Mouse (Mus musculus) left cerebral cortex, adult 9 months (tissue): Measurements from ENCODE around the gene Cacng4.

Experiments used
- DNase-seq, 2 experiments: peaks; one replicate each; pipeline ENCODE4 v3.0.0; 2022; ENCODE audit warnings: low spot score in 2 of 2

Gene Cacng4

DNA sequence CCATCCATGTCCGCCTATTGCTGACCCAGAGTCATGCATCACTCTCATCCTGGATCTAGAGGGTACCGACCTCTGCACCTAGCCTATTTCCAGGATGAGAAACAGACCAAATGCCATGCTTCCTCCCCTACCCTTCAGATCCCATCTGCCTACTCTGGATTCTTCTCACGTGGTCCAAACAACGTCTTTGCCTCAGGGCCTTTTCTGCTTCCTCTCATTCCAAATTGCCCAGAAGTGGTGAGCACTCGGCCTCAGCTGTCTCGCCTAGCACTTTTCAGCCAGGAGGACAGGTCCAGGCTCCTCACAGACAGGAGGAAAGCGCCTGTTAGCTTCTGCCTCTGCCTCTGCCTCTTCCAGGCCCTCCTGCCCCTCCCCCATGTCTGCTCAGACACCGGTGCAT lies 21.0 kb downstream of the Cacng4 start:
- no peak for DNase-seq

DNA sequence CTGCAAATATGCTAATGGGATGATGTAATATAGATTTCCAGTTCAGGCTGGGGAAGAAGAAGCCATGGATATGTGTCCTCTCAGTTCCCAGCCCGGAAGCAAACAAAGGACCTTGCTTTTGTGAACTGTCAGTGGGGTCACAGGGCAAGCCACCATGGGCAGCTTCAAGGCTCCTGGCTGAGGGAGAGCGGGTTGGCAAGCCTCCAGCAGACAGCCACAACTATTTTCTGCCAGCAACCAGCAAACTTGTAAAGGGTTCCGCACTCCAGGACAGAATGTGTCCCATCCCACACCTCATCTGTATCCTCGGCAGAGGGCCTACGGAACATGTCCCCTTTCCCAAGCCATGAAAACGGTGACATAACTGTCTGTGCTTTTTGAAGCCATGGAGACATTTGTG lies 22.4 kb downstream of the Cacng4 start:
- no peak for DNase-seq

DNA sequence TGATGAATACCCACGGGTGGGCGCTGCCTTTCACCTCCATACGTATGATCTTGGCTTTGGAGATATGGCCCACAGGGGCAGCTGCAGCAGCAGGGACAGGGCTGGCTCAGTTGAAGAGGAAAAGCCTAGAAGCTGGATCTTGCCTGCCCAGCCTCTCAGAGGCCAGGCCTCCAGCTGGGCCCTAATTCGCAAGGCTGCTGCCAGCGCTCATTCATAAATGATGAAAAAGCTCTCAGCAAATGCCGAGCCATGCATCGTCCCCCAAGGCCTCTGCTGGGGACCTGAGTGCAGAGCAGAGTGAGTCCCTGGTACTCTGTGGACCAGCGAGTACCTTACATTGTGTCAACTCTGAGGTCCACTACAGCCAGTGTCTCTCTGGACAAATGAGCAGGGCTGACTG lies 26.0 kb downstream of the Cacng4 start:
- DNase-seq, result no peak

DNA sequence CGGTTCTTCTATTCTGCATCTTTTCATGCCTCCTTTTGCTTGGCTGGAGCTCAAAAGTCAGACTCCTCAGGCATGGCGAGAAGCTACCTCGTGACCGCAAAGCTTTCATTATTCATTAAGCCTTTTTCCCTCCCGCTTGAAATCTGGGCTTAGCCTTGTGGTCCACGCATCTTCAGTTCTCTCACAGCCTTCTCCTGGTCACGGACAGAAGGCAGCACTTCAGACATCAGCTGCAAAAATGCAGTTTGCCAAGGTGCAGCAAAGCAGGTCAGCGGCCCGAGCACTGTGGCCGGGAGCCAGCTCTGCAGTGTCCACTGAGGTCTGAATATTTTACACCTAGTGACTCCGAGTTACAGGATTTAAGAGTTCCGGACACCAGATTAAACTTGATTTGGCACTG lies 27.4 kb downstream of the Cacng4 start:
- DNase-seq, result no peak

DNA sequence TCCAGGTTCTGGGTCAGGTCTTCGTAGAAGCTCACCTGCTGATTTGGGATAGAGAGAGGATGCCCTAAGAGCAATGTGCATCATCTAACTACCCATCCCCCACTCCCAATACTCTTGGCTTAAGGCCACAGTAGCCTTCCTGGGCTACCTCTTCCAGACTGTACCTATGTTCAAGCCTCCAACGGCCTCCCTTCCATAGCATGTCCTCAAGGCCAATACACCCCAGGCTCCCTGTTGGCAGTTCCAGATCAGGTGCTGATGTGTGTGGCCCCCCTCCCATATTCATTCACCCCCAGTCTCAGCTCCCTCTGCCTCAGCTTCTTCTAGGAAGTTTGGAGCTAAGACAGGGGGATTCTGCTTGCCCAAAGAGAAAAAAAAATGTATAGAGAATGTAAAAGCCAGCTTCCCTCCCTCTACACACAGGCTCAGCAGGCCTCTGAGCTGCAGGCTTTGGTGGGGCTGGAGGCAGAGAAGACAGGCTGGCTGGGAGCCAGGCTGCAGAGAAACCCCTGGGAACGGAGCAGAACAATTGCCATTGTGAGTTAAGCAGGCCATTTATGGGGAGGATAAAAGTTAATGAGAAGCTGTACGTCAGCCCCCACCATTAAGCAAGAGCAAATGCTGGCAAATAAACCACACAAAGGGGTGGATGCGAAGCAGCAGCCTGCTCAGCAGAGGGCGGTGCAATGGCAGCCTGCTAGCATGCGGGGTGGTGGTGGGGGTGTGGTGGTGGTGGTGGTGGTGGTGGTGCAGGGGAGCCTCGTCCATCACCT lies 31.5 kb downstream of the Cacng4 start:
- no peak for DNase-seq

DNA sequence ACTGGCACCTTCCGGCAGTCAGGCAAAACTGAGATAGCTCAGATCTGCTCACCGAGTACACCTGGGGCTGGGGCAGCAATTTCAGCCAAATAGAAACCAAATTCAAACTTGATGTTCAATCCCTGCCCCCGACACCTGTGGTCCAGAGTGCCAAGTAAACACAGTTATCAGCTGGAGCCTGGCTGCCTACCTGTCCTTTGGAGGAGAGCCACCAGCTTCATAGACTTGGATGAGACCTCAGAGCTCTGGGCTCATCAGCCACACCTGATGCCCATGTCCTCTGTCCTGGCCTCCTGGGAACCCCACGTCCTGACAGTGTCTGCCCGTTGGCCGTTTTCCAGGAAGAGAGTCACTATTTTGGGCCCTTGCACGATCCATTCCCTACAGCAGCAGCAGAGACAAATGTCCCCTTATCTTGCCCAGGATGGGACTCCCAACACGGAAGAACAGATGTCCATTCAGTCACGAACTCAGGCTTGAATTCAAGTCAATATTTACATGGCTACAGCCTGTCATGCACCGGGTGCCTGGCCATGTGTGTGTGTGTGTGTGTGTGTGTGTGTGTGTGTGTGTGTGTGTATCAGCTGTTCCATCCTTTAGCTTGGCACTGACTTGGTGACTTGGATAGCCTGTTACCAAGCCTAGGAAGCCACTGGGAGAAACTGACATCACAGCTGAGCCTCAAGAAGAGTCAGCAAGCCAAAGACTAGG lies 32.4 kb downstream of the Cacng4 start:
- DNase-seq, result no peak

DNA sequence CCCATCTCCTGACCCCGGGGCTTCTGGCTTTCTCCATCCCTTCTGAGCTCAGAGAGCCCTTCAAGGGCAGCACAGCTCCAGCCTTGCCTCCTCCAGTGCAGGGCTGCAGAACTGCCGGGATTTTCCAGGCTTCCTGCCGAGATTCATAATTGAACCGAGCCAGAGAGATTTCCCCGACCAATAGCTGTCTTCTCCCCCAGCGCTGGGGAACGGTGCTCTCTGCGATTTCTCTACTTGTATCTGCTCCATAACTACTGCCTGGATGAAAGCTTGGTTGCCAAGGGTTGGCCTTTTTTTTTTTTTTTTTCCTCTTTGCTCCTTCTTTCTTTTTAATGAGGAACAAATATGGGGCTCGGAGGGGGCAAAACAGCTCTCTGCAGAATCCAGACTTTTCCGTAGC lies 34.4 kb downstream of the Cacng4 start:
- DNase-seq, result no peak

DNA sequence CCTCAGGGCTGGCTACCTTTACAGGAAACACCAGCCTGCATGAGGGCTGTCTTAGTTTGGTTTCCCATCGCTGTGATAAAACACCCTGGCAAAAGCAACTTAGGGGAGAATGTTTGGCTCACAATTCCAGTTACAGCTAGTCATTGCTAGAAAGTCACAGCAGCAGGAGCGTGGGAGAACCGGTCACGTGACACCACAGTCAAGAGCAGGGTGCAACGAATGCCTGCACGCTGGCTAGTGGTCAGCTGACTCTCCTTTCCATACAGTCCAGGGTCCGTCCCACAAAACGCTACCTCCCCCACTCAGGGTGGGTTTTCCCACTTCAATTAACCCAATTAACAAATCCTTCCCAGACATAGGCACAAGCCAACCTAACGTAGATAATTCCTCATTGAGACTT lies 34.8 kb downstream of the Cacng4 start:
- peak in 1 of 2 experiments; percentile 41 for DNase-seq

DNA sequence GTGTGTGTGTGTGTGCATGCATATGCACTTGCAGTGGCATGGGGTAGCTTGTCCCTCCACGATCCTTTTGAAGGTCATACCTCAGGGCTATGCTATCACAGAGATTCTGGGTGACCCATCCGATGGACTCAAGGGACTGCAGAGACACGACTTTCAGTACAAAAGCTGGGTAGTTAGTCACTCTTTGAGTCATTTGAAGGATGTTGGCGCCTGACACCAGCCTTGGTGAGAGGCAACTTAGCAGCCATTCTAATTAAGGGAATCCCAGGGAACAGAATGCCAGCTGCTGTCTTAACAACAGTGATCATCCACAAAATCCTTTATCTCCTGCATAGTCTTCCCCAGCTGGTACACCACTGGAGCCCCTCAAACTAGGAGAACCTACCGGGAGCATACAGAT lies 45.2 kb downstream of the Cacng4 start:
- DNase-seq, result no peak

DNA sequence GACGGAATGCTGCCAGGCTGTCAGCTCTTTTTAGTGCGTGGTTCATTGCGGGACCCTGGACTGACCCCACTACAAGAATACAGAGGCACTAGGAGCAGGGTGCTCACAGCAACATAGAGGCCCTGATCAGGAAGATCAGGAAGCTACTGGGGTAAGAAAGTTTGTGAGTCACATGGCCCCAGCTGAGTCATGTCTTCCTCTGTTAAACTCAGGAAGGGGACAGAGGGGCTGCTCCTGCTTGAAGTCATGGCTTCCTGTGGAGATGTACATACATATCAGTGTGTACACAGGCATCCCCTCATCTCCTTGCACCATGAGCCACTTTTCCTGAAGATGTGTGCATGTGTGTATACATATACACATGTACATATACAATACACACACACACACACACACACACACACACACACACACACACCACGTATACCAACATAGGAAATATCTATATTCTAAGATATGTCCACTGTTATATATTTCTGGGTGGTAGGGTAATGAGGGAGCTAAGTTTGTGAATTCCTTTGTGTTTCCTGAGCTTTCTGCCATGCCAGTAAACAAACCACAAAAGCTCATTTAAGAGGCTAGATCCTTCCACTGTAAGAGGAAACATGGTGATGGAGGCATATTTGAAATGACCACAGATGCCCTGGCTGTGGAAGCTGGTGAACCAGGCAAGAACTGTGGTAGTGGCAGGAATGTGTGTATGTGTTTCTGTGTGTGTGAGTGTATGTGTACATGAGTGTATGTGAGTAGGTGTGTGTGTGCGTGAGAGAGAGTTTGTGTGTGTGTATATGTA lies 45.9 kb downstream of the Cacng4 start:
- DNase-seq, result no peak

DNA sequence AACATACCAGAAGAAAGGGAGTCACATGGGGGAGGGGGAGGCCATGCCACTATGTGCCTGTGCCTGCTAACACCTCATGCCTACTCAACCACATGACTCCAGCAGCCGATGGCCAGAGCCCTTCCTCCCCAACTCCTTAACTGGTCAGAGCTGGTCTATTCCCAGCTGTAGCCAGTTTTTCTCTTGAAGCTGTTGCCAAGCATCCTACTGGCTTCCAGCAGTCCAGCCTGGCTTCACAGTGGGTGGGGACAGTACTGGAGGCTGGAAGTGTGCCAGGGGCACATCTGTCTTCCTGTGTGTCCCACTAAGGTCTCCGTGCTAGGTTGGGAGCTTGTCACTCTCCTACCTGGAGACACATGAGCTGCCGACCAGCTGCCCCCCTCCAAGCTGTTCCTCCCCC lies 51.3 kb downstream of the Cacng4 start:
- DNase-seq, result no peak

DNA sequence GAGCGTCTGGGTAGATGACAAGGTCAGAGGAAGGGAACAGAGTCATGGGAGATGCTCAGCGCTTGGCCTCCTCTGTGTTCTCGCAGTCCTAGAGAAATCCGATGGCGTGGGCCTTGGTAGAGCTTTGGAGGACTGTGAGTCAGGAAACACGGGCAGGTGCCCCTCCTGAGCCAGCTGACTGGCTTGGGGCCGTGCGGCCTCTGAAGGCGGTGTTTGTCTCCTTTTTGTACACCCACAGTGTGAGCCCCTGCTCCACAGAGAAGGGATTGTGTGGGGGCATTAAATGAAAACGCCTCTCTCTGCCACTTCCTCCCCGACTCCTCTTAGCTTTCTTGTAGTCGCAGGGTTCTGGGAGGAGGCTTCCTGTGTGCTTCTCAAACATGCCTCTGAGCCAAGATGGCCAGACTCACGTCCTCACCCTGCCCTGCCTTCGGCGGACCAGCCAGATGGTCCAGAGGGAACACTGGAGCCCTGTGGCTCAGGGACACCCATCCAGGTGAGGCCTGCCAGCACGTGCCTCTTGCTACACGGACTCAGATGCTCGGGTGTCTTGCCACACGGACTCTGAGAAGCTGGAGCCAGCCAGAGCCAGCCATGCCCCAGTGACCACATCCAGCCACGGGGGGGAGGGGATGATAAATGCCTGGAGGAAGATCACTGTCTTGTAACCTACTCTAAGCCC lies 55.8 kb downstream of the Cacng4 start:
- DNase-seq, result no peak

DNA sequence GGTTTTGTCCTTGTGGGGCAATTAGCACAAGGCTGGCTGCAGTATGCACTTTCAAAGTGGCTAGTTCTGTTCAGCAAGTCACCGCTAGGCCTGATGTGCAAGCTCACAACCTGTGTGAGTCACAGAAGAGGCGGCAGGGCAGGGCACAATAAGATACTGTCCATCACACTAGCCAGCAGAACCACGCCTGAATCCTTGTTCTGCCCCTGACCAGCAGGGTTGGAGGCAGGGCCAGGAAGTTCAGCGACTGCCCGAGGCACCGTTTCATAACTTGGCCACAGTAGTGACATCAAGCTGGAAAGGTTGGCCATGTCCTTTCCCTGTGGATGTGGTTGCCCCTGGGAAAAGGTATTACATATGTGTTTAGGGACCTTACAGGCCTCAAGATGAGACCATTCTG lies 56.5 kb downstream of the Cacng4 start:
- DNase-seq, result no peak

DNA sequence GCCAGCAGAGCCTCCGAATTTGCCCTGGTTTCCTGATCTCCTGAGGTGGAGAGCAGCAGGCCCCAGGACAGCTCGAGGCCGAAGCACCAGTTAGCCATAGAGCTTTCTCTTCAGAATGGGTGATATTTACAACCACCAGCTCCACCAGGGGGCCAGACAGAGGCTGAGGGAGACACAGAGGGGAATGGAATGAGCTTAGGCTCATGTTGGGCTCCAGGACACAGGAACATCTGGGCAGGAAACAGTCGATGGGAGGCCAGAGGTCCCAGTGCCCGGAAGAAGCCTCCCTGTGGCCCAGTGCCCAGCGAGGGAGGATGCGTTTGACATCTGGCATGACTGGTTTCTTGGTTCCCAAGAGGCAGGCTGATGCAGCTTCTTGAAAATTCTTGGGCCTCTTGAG lies 60.2 kb downstream of the Cacng4 start:
- no peak for DNase-seq

DNA sequence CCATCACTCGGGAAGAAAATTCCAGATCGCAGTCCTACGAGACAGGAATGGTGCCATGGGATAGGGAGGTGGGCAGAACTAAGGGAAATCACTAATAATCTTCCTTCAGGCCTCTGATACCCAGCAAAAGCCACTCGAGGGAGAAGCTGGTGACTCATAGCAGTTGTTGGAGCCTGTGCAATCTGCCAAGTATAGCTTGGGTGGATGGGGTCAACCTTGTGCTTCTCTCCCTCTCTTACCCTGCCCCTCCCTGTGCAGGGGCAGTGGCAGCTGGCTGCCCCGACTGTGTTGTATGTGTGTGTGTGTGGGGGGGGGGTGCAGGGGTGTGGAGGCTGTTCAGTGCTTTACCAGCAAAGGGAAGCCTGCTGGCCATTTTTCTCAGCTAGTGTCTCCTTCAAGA lies 62.9 kb downstream of the Cacng4 start:
- DNase-seq, result no peak

DNA sequence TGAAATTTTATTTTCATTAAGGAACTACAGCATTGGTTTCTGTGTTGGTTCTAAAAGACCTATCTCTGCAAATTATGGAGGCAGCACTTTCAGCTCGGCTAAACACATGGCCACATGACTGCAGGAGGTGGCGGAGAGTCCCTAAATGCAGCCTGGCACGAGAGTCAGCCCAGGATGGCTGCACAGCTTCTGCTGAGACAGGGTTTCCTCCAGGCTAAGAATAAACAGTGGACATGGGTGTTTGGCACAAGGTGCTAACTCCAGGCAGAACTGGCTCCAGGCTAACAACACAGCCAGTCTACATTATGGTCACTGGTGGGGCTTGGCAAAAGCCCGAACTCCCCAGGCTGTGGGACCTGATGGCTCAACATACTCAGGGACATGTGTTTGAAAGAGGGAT lies 63.4 kb downstream of the Cacng4 start:
- peak in 1 of 2 experiments; percentile 35 for DNase-seq

DNA sequence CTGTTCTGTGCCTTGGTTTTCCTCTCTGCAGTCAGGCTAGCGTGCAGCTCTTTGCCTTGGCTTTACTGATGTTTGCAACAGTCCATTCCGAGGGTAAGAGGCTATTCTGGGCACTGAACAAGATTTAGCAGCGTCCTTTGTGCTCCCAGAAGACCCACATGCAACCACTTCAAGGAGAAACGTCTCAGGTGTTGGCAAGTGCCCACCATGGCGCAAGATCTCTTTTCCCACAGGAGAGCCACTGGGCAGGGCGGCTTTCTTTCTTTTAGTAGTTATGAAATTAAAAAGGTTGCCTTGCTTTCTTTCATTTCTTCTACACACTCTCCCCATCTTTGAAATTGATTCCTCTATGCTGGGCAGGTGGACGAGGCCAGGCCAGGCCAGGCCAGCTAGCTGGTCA lies 65.2 kb downstream of the Cacng4 start:
- no peak for DNase-seq

DNA sequence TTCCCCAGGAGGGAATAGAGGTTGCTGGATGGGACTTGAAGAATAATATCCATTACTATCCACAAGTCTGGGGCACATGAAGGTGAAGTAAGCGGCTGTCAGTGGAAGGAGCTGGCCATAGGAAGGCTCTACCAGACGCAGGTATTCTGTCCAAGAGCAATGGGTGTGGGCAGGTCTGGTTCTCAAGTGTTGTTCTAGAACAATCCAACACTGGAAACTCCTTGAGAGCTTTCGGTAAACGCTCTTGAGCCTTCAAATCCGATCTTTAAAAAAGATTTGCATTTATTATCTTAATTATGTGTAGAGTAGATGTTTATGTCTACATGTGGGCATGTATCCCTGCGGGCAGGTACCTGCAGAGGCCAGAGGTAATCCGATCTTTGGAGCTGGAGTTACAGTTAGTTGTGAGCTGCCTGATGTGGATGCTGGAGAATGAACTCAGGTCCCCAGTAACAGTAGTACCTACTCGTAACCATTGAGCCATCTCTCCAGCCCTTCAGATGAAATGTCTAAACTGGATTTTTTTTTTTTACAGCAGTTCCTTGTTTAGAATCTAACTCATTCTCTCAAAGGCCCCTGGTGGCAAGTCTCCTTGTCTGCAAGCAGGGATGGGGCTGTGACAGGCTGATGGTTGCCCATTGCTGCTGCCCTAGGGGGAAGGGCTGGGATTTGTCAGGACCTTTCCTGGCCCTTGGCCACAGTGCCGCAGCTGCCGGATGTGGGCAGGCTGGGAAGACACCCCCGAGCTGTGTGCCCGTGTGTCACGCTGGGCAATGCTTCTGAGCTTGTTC lies 66.1 kb downstream of the Cacng4 start:
- no peak for DNase-seq

DNA sequence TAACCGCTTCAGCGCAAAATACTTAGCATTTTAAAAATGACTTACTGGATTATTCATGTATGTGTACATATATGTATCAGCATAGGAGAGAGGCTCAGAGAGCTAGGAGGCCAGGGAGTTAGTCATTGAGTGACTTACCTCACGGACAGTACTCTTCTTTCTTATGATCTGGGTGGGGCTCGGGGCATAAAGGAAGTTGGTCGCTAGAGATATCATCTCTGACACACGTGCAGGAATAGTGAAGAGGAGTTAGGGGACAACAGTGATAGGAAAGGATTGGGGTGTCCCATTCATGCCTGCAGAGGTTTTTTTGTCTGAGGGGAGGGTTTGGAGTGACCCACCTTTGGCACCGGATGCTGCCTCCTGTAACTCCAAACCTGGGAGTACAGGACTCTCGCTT lies 69.8 kb downstream of the Cacng4 start:
- no peak for DNase-seq

DNA sequence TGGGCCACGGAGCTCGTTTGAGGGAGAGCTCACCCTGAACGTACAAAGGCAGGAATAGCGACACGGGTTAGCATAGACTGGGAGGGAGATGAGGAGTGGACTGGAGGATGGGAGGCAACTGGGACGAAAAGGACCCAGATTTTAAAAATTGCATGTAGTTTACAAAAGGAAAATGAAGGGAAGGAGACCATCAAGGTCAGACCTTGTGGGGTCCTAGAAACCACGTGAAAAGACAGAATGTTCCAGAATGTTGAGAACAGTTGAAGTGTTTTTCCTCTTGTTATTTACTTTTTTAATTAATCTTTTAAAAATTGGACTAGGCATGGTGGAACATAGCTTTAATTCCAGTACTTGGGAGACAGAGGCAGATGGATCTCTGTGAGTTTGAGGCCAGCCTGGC lies 73.3 kb downstream of the Cacng4 start:
- no peak for DNase-seq

DNA sequence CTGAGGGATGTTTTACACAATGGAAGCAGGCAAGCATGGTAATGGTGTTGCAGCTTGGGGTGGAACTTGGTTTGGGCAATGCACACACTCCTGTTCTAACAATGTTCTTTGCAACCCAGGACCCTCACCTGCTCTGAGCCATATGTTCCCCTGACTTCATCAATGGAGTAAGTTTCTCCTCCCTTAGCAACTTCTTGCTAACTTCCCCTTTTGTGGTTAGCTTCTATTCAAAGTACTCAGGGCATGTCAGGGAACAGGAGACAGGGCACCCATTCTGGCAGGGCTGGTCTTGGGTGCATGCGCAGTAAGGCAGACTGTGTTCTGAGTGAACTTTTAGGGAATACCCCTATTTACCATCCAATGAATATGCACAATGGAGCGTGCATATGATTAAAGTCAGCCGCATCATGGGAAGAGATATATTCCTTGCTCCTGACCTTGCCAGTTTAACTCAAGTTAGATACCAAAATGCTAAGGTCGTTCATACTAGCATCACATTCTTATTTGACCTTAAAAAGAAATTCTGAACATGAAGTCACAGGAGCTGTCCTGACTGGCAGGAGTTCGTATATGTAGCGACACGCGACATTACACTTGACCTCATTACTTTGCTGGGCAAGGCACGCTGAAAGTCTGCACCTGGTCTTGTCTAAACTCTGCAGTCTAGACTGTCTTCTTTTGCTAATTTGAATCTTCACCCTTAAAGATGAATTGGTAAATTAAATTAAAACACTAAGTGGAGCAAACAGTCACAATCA lies 73.9 kb downstream of the Cacng4 start:
- no peak for DNase-seq
